Mouse (Mus musculus) adrenal gland, postnatal 4 days (tissue): Measurements from ENCODE around the gene Rpl39l. TPM values are rescaled to one million over a fixed set of nuclear protein-coding genes. Genes with fewer than 3 reads are reported as not detected.
A peak's percentile ranks its signal among the peaks of the same experiment; 100 is the strongest.
"Not testable (repeated sequence)": the region's sequence is repeated elsewhere in the genome, so short reads cannot be mapped to it uniquely, and the experiment has no call there.

Experiments
- DNase-seq, 2 experiments: peaks; one replicate each; pipeline ENCODE4 v3.0.0; 2021 to 2022; ENCODE audit warnings: low spot score in 2 of 2, mixed read lengths in 2 of 2
- long read RNA-seq, 2 experiments: library from polyadenylated mRNA; stranded (forward); transcript quantifications; one replicate each; pipeline ENCODE4 v2.0.0; 2021
- total RNA-seq, 2 experiments: library from RNA; stranded (reverse); gene quantifications; 2 replicates each; pipeline ENCODE4 v1.2.3; 2021

Gene Rpl39l
- total RNA-seq, result not detected
- long read RNA-seq, experiment 1, result 0 reads
- long read RNA-seq, experiment 2, result 0 reads

DNA sequence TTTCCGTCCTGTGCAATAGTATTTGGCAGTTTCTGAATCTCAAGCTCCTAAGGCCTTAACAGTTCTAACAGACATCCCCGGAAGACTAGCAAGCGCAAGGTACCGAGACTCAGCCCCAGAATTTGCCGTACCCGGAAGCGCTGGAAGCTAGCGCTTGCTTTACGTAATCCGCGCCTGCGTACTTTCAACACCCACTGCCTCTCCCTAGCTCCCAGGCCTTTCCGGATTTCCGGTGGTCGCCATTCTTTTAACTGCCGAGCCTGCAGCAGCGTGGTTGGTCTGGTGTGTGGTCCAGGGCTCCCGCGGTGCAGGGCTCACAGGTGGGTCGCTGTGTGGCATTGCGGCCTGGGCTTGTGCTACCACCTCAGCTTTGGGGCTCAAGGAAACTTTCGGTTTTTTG lies at the start of gene Rpl39l:
TSS of gene Rpl39l (plus strand) at position 222 of the 400 bp plus-strand sequence.
- DNase-seq, result no peak

- DNase-seq, result no peak
These were observed 42.4 kb upstream of the Rpl39l start for GRCm38 (mm10) chr16:10127586-10127985.

GRCm38 (mm10) chr16:10129052-10129911 lies 40.7 kb upstream of the Rpl39l start:
- no peak for DNase-seq

DNA sequence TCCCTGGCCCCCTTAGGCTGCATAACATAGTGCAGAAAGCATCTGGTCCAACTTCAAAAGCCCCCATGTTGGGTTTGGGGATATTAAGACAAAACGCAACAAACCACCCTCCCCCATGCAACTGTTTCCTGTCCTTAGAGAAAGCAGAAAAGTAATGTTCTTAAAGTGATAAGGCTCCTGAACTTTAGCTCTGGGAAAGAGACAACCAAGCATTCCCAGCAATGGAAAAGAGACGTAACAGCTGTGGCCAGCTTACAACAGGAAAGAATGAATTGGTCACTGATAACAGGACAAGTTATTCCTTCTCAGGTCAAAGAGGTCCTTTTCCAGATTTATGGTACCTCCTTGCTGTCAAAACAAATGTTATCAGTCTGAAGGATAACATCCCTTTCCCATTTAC lies 26.9 kb upstream of the Rpl39l start:
- no peak for DNase-seq

GRCm38 (mm10) chr16:10147401-10147800 lies 22.6 kb upstream of the Rpl39l start:
- DNase-seq, result no peak

DNA sequence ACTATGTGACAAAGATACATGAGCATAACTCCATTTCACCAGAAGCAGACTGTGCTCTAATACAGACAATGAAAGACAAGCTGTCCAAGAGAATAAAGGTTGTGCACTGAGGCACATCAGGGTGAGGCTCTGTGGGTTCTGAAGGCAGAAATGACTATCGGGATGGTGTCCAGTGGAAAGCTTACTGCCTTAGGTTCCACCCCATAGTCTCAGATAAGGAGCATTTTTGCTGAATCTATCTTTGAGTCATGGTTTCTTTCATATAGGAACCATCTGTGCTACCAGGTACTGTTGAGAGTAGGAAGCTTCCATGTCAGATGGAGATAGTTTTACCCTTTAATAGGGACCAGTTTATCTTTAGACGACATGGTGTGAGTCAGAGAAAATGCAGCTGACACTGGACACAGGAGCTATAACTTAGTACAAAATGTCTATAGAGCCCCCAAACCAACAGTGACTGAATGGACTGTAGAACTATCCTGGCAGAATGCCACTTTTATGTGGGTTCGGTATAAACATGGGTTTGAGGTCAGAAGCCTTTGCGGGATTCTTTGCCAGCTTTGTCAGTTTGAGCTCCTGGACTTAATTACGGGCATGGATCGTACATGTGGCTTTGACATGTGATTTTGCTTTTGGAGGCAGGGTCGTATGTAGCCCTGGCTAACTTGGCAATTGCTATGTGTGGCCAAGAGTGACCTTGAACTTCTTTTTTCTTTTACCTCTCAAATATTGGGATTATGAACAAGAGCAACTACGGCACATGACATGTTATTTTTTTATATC lies 712 bp upstream of the Rpl39l start:
- DNase-seq, result no peak

DNA sequence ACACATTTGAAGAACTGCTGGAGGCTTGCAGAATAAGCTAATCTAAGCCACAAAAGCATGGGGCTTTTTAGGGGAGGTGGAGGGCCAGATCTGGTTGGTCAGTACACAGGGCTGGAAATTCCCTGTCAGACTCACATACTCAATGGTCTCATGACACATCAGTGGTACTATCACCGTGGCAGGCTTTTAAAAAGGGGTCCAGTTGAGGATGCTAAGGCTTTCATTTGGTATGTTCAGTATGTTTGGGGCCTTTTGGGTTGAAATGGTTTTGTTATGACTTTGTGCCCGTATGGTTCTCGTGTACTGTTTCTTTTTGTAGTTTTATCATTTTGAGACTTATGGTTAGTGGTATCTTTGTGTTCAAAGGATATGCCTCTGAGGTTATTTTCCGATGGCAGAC lies 1.2 kb downstream of the Rpl39l start:
- DNase-seq, result no peak

- no peak for DNase-seq
These were observed 2.3 kb downstream of the Rpl39l start for GRCm38 (mm10) chr16:10172179-10172820.

GRCm38 (mm10) chr16:10187461-10187860 lies 17.4 kb downstream of the Rpl39l start:
- DNase-seq, result not testable (repeated sequence)

DNA sequence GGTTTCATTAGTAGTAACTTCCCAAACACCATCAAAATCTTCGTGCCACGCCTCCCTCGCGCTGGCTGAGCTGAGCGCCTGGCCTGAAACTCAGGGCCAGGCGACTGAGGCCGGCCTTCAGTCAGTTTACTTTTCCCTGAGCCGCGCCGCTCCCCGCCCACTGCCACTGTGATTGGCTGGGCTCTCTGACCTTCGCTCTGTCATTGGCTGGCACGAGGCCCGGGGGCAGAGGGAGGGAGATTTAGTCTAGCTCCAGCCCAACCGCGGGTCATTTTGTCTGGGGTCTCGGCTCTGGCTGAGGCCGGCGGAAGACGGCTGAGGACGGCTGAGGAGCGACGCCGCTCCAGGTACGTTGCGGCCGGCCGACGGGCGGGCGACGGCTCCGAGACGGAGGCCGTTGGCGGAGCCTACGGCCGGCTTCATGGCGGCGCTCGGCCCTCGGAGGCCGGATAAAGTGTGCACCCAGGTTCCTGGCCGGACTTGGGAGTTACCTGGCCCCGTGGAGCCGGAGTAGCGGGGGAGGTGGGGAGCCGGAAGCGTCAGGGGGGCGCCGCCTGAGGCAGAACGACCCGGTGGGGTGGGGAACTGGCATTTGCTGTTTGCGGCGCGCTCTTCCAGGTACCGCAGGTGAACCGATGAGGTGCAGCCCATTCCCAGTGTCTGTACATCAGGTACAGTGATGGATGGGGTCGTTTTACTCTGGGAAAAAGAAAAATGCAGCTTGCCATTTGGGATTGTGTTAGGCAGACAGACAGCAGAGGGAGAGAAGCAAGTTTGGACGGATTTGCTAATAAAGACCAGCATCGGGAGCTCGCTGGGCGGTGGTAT lies 22.9 kb downstream of the Rpl39l start, which contains the start of gene Atf7ip2:
TSS of gene Atf7ip2 (plus strand) at position 34 of the 828 bp plus-strand sequence.
- DNase-seq, result peak; percentile 84 to 87

DNA sequence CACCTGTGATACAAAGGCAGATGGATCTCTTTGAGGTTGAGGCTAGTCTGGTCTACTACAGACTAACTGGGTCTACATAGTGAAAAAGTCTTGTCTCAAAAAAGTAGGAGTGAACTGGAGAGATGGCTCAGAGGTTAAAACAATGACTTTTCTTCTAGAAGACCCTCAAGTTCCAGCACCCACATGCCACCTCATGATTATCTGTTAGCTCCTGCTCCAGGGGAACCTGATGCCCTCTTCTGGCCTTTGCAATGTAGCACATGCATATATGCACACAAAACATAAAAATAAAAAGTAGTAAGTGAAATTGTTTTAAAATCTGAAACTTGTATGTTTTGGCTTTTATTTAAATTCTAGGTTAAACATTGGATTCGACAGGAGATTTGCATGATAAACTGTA lies 38.8 kb downstream of the Rpl39l start:
- DNase-seq, result no peak

- DNase-seq, result not testable (repeated sequence)
These were observed 46.3 kb downstream of the Rpl39l start for GRCm38 (mm10) chr16:10216366-10216765.

DNA sequence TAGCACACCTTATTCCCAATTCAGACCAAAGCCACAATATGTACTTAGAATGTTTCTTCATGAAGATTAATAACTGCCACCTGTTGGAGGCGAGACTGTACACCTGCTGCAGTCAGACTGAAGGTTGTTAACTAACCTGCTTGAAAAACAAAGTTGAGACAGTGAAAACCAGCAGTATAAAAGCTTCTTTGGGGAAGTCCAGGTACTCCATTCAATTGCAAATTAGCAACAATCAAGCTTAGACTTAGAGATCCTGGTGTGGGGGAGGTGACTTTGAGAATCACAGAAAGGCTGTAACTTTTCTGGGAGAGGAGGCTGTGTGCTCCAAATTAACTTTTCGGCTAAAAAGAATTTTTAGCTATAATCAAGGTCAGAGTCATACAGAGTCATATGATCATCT lies 47.0 kb downstream of the Rpl39l start:
- DNase-seq, result not testable (repeated sequence)

Other genes with a start within 250 kb of the Rpl39l start
- gene Grin2a, start 174.7 kb upstream of the Rpl39l start, total RNA-seq, result 1 to 10 TPM; 2.9 TPM
- gene Atf7ip2, start 22.5 kb downstream of the Rpl39l start, total RNA-seq, result 1 to 10 TPM; 1.7 to 1.9 TPM
- 10 to 100 TPM in 1 of 2 experiments, 1 to 10 TPM in 1; 9.7 to 12.5 TPM for gene Emp2, start 143.7 kb downstream of the Rpl39l start, total RNA-seq
- under 1 TPM in 1 of 2 experiments, not detected in 1; 0.28 TPM for gene Tekt5, start 225.3 kb downstream of the Rpl39l start, total RNA-seq
- gene Nubp1, start 241.7 kb downstream of the Rpl39l start, total RNA-seq, result 10 to 100 TPM; 22.2 to 23.4 TPM